Mouse (Mus musculus) hindbrain, embryonic 12.5 days (tissue): Measurements from ENCODE around the gene Sln. TPM values are rescaled to one million over a fixed set of nuclear protein-coding genes. Genes with fewer than 3 reads are reported as not detected.

Experiments
- ATAC-seq: fragments of 200-750 bp; cut with Nextera tagmentation; 2 replicates; pipeline ENCODE4 v1.8.0; 2017; ENCODE audit warnings: moderate TSS enrichment; ENCODE audit not compliant: low FRiP score
- H3K27ac ChIP-seq: fragments of 300-500 bp; sonication (generic); 2 replicates; pipeline ENCODE4 v1.5.1; 2016; ENCODE audit warnings: mild to moderate bottlenecking
- H3K27me3 ChIP-seq: fragments of 300-500 bp; sonication (generic); 2 replicates; pipeline ENCODE4 v1.6.1; 2016; ENCODE audit warnings: mild to moderate bottlenecking
- H3K36me3 ChIP-seq: fragments of 300-500 bp; sonication (generic); 2 replicates; pipeline ENCODE4 v1.6.1; 2016; ENCODE audit warnings: mild to moderate bottlenecking
- H3K4me1 ChIP-seq: fragments of 300-500 bp; sonication (generic); 2 replicates; pipeline ENCODE4 v1.6.1; 2016
- H3K4me2 ChIP-seq: fragments of 300-500 bp; sonication (generic); replicated peaks from 2 replicates; pipeline ENCODE4 v1.6.1; 2016; ENCODE audit warnings: mild to moderate bottlenecking
- H3K4me3 ChIP-seq: fragments of 300-500 bp; sonication (generic); 2 replicates; pipeline ENCODE4 v1.5.1; 2016; ENCODE audit warnings: mild to moderate bottlenecking
- H3K9ac ChIP-seq: fragments of 300-500 bp; sonication (generic); 2 replicates; pipeline ENCODE4 v1.6.1; 2016; ENCODE audit warnings: mild to moderate bottlenecking, moderate library complexity
- H3K9me3 ChIP-seq: fragments of 300-500 bp; sonication (generic); replicated peaks from 2 replicates; pipeline ENCODE4 v1.6.1; 2016; ENCODE audit warnings: mild to moderate bottlenecking
- WGBS: fragments of 180-500 bp; shearing (Covaris S2); methylation state at CpG from one replicate; pipeline ENCODE4 v1.1.7; 2016; 5-methylcytosine and 5-hydroxymethylcytosine counted together
- polyA plus RNA-seq: library from polyadenylated mRNA; unstranded; fragments of >200 nt; fragmentation: Nextera tagmentation; extraction: Ambion mirVana; gene quantifications from 2 replicates; pipeline ENCODE4 v1.2.1, GENCODE M21; 2016

Sln gene
- polyA plus RNA-seq, 1 experiment from 2014 or later = 1.3 TPM

- Histone ChIP-seq H3K9ac (no peak overlapping the region), H3K4me2 (no peak overlapping the region), H3K4me3 (no peak overlapping the region), H3K4me1 (no peaks in the 10 kb centered on the region), H3K36me3 (no peaks in the 10 kb centered on the region), H3K27ac (no peak overlapping the region), H3K27me3 (no peaks in the 10 kb centered on the region), H3K9me3 (no peaks in the 10 kb centered on the region)
- no peak for ATAC-seq
- 74% methylated on average over 1 of the region's 1 CpGs for WGBS
Measured at GRCm38 (mm10) chr9:53853672-53854071, 3.7 kb downstream of the Sln start.

GRCm38 (mm10) chr9:53854525-53854924 is 4.6 kb downstream of the Sln start:
- WGBS = 89% methylated on average over 1 of the region's 1 CpGs
- ATAC-seq = no peak

GRCm38 (mm10) chr9:53857864-53858263 is 7.9 kb downstream of the Sln start:
- H3K9me3 ChIP-seq = no peaks in the 10 kb centered on the region
- H3K4me1 ChIP-seq = no peaks in the 10 kb centered on the region
- WGBS = 88% methylated on average over 5 of the region's 5 CpGs
- no peak overlapping the region for H3K4me2 ChIP-seq
- H3K27ac ChIP-seq = no peak overlapping the region
- no peak overlapping the region for H3K4me3 ChIP-seq
- no peaks in the 10 kb centered on the region for H3K36me3 ChIP-seq
- ATAC-seq = no peak
- no peaks in the 10 kb centered on the region for H3K27me3 ChIP-seq
- no peak overlapping the region for H3K9ac ChIP-seq

More at GRCm38 (mm10) chr9:53854525-53854924, 4.6 kb downstream of the Sln start:
- Histone ChIP-seq H3K27me3 (no peaks in the 10 kb centered on the region), H3K4me3 (no peak overlapping the region), H3K27ac (no peak overlapping the region), H3K4me2 (no peak overlapping the region), H3K36me3 (no peaks in the 10 kb centered on the region), H3K9ac (no peak overlapping the region), H3K9me3 (no peaks in the 10 kb centered on the region), H3K4me1 (no peaks in the 10 kb centered on the region)

- 91% methylated on average over 8 of the region's 8 CpGs for WGBS
Measured at GRCm38 (mm10) chr9:53873239-53873638, 23.3 kb downstream of the Sln start.

GRCm38 (mm10) chr9:53877423-53877822 is 27.5 kb downstream of the Sln start:
- no peaks in the 10 kb centered on the region for H3K36me3 ChIP-seq
- no peak overlapping the region for H3K9ac ChIP-seq
- H3K27ac ChIP-seq = no peak overlapping the region
- WGBS = 67% methylated on average over 2 of the region's 2 CpGs
- no peaks in the 10 kb centered on the region for H3K4me1 ChIP-seq
- no peaks in the 10 kb centered on the region for H3K9me3 ChIP-seq
- no peaks in the 10 kb centered on the region for H3K27me3 ChIP-seq
- no peak overlapping the region for H3K4me2 ChIP-seq
- H3K4me3 ChIP-seq = no peak overlapping the region
- no peak for ATAC-seq

More at GRCm38 (mm10) chr9:53873239-53873638, 23.3 kb downstream of the Sln start:
- Histone ChIP-seq H3K9me3 (peaks cover 3% of the 10 kb centered on the region; the same call in 1 of the 2 replicates), H3K4me2 (no peak overlapping the region), H3K9ac (no peak overlapping the region), H3K4me3 (no peak overlapping the region), H3K27ac (no peak overlapping the region), H3K36me3 (no peaks in the 10 kb centered on the region), H3K4me1 (no peaks in the 10 kb centered on the region), H3K27me3 (no peaks in the 10 kb centered on the region)
- ATAC-seq = no peak

- 90% methylated on average over 23 of the region's 23 CpGs for WGBS
- Histone ChIP-seq H3K9ac (no peak overlapping the region), H3K27ac (no peak overlapping the region), H3K4me2 (no peak overlapping the region), H3K27me3 (no peaks in the 10 kb centered on the region), H3K36me3 (no peaks in the 10 kb centered on the region), H3K9me3 (no peaks in the 10 kb centered on the region), H3K4me1 (no peaks in the 10 kb centered on the region), H3K4me3 (no peak overlapping the region)
- ATAC-seq = peak; percentile 64; the same call in 1 of the 2 replicates
Measured at GRCm38 (mm10) chr9:53883588-53884280, 33.8 kb downstream of the Sln start.

- 0% methylated on average over 1 of the region's 1 CpGs for WGBS
- Histone ChIP-seq H3K27ac (no peak overlapping the region), H3K9ac (no peak overlapping the region), H3K4me2 (no peak overlapping the region), H3K4me3 (no peak overlapping the region), H3K9me3 (no peaks in the 10 kb centered on the region), H3K36me3 (no peaks in the 10 kb centered on the region), H3K4me1 (no peaks in the 10 kb centered on the region), H3K27me3 (no peaks in the 10 kb centered on the region)
- no peak for ATAC-seq
Measured at GRCm38 (mm10) chr9:53890075-53890474, 40.1 kb downstream of the Sln start.

GRCm38 (mm10) chr9:53895827-53896226 is 45.9 kb downstream of the Sln start:
- no peak for ATAC-seq
- WGBS = 64% methylated on average over 7 of the region's 7 CpGs

GRCm38 (mm10) chr9:53899836-53900235 is 49.9 kb downstream of the Sln start:
- ATAC-seq = no peak
- Histone ChIP-seq H3K9ac (no peak overlapping the region), H3K27ac (no peak overlapping the region), H3K4me3 (no peak overlapping the region), H3K36me3 (no peaks in the 10 kb centered on the region), H3K9me3 (no peaks in the 10 kb centered on the region), H3K4me2 (no peak overlapping the region), H3K27me3 (no peaks in the 10 kb centered on the region), H3K4me1 (no peaks in the 10 kb centered on the region)
- WGBS = 89% methylated on average over 6 of the region's 6 CpGs

More at GRCm38 (mm10) chr9:53895827-53896226, 45.9 kb downstream of the Sln start:
- no peaks in the 10 kb centered on the region for H3K36me3 ChIP-seq
- H3K27ac ChIP-seq = no peak overlapping the region
- H3K4me1 ChIP-seq = no peaks in the 10 kb centered on the region
- no peak overlapping the region for H3K4me3 ChIP-seq
- no peaks in the 10 kb centered on the region for H3K27me3 ChIP-seq
- no peak overlapping the region for H3K9ac ChIP-seq
- H3K9me3 ChIP-seq = no peaks in the 10 kb centered on the region
- no peak overlapping the region for H3K4me2 ChIP-seq

GRCm38 (mm10) chr9:53903215-53903842 is 53.4 kb downstream of the Sln start:
- Histone ChIP-seq H3K9me3 (no peaks in the 10 kb centered on the region), H3K36me3 (no peaks in the 10 kb centered on the region), H3K4me2 (no peak overlapping the region), H3K9ac (no peak overlapping the region), H3K4me3 (no peak overlapping the region), H3K4me1 (no peaks in the 10 kb centered on the region), H3K27ac (no peak overlapping the region), H3K27me3 (no peaks in the 10 kb centered on the region)
- WGBS = 83% methylated on average over 7 of the region's 7 CpGs
- no peak for ATAC-seq
